Mouse (Mus musculus) thymus, postnatal 0 days (tissue): ENCODE measurements around the gene Srrm3. TPM values are rescaled to one million over a fixed set of nuclear protein-coding genes. Genes with fewer than 3 reads are reported as not detected.

ENCODE experiments used
- microRNA-seq: library from miRNA; unstranded; fragments of <30 nt; microRNA quantifications from one replicate; pipeline ENCODE4, GENCODE M21; 2016; ENCODE audit warnings: borderline number of aligned reads
- polyA plus RNA-seq: library from polyadenylated mRNA; unstranded; fragments of >200 nt; fragmentation: Nextera tagmentation; extraction: Ambion mirVana; gene quantifications from 2 replicates; pipeline ENCODE4 v1.2.1, GENCODE M21; 2015

Srrm3 gene
- polyA plus RNA-seq, 1 experiment from 2014 or later = not detected

Small RNAs within 50 kb of the gene (microRNA-seq; reads per million reads assigned to microRNA genes)
- not detected for gene Gm23268

Other genes with a start within 250 kb of the Srrm3 start
- not detected in 2 replicates for gene Ccl26, start 243.3 kb upstream of the Srrm3 start, polyA plus RNA-seq
- 32.0 and 35.5 TPM in 2 replicates for gene Ccl24, start 233.8 kb upstream of the Srrm3 start, polyA plus RNA-seq
- 25.5 and 27.3 TPM in 2 replicates for gene Rhbdd2, start 174.3 kb upstream of the Srrm3 start, polyA plus RNA-seq
- 44.4 and 45.8 TPM in 2 replicates for gene Por, start 136.9 kb upstream of the Srrm3 start, polyA plus RNA-seq
- gene Tmem120a, start 62.4 kb upstream of the Srrm3 start, polyA plus RNA-seq = 37.3 and 40.4 TPM in 2 replicates
- gene Styxl1, start 28.5 kb upstream of the Srrm3 start, polyA plus RNA-seq = 0.83 and 0.96 TPM in 2 replicates
- 525 and 570 TPM in 2 replicates for gene Mdh2, start 28.4 kb upstream of the Srrm3 start, polyA plus RNA-seq
- gene Hspb1, start 81.0 kb downstream of the Srrm3 start, polyA plus RNA-seq = 23.7 and 29.1 TPM in 2 replicates
- gene Ywhag, start 127.7 kb downstream of the Srrm3 start, polyA plus RNA-seq = 69.4 and 69.8 TPM in 2 replicates
- 1.6 and 2.7 TPM in 2 replicates for gene Ssc4d, start 167.6 kb downstream of the Srrm3 start, polyA plus RNA-seq
- gene Zp3, start 173.2 kb downstream of the Srrm3 start, polyA plus RNA-seq = 0.53 and 0.64 TPM in 2 replicates
- 43.9 and 46.0 TPM in 2 replicates for gene Dtx2, start 187.9 kb downstream of the Srrm3 start, polyA plus RNA-seq
- 0.32 and 0.48 TPM in 2 replicates for gene Upk3b, start 231.6 kb downstream of the Srrm3 start, polyA plus RNA-seq
- 2.1 and 8.2 TPM in 2 replicates for gene Upk3bl, start 247.6 kb downstream of the Srrm3 start, polyA plus RNA-seq